Mouse (Mus musculus) adrenal gland, adult (tissue): ENCODE results near the gene Ino80d.
A peak's percentile ranks its signal among the peaks of the same experiment; 100 is the strongest.

ENCODE experiments used
- DNase-seq, 2 experiments: peaks; one replicate each; pipeline ENCODE4 v3.0.0; 2022 to 2023; ENCODE audit warnings: low spot score in 1 of 2; ENCODE audit not compliant: inconsistent age in 2 of 2

Ino80d gene

DNA sequence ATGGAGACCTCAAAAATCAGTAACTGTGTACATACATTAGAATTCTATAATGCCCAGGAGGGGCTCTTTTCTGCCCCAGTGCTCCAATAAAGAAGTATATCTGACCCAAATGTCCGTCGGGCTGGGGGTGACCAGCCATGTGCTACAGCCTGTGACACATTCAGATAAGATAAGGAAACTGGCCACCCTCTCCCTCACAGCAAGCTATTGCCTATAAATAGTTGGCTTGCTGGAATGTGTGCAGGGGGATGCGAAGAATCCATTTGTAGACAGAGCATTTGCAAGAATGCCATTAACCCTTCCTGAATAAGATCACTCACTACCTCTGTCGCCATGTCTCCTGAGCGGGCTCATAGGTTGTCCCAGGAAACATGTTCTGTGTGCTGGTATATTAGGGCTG lies 121.8 kb downstream of the Ino80d start:
- DNase-seq, result no peak

DNA sequence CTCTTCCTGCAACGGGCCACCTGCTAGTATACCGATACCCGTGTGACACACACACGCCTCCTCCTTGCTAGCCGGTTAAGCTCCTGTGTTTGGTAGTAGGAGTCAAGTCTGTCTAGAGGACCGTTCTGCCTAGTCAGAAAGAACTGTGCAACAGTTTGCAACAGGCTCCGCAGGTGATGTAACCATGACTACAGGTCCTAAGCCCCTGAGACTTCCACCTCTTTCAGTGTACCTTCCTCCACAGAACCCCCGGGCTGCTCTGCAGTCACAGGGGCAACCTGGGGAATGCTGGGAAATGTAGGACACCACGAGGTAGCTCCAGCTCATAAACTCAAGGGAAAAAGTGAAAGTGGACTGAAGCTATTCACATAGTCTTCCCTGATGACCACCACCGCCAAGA lies 123.4 kb downstream of the Ino80d start:
- no peak for DNase-seq

GRCm38 (mm10) chr1:62987561-62987960 lies 126.9 kb downstream of the Ino80d start:
- DNase-seq, result peak; percentile 35 to 45

DNA sequence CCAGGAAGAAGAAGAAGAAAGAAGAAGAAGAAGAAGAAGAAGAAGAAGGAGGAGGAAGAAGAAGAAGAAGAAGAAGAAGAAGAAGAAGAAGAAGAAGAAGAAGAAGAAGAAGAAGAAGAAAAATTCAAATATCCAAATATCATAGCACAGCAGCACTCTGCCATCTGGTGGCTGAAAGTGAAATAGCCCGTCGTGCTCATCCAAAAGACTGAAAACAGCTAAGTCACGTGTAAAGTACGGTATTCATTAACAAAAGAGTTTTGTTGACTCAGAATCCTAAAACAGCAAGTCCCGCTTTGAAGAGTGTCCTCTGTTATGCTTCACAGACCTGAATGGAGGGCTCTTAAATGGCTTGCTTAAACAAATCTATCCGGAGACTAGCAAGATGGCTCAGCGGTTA lies 128.2 kb downstream of the Ino80d start:
- DNase-seq, result peak; percentile 32 to 83

DNA sequence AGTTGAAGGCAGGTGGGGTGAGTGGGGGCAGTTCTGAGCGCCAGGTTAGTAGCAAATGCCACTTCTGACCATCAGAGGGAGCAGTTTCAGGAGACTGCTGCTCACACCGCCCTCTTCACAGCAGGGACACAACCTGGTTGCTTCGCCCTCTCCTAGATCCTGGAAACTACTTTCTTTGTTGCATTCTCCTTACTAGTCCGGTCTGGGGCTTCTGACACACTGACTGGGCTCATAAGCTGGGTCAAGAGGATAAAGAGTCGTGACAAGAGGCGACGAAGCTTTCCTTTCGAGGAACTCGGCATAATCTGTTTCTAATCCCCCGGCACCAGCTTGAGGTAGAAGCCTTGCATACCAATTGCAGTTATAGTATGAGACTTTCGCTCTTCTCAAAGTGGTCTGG lies 129.9 kb downstream of the Ino80d start:
- DNase-seq, result peak; percentile 59 to 91

DNA sequence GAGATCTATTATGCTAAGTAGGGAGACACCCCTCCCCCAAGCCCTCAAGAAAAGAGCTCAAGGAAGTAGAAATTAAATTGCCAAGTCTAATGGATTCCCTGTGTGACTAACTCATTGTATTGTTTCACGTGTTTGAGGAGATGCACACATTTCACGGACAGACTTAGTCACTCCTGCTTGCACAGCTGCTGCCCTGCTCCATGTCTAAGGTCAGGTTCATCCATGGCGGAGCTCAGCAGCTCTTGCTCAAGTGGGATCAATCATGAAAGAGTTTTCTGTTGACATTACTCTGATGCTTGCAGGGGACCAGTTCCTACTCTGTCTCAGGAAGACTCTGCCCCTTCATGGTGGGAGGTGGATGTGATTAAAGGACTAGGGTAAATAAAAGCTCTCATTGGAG lies 137.7 kb downstream of the Ino80d start:
- no peak for DNase-seq

GRCm38 (mm10) chr1:62966885-62967284 lies 147.6 kb downstream of the Ino80d start:
- DNase-seq, result peak in 1 of 2 experiments; percentile 73

GRCm38 (mm10) chr1:62964291-62964690 lies 150.2 kb downstream of the Ino80d start:
- DNase-seq, result peak; percentile 58 to 86

GRCm38 (mm10) chr1:62956942-62957645 lies 157.4 kb downstream of the Ino80d start:
- no peak for DNase-seq

DNA sequence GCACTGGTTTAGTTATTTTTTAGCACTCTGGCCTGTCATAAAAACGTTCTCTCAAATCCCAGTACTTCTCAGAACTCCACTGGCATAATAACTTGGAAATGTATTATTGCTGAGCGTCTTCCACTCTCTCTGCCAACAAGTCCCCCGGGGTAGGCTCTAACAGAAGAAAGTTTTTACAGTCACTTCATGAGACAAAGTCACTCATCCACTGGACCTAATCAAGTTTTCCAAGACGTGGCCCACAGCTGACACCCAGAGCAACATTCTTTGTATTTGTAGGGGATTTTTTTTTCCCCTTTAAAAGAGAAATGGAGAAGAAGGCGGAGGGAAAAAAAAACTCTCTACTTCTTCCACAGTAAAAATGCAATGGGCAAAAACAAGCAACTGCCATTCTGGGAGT lies 157.9 kb downstream of the Ino80d start:
- no peak for DNase-seq

DNA sequence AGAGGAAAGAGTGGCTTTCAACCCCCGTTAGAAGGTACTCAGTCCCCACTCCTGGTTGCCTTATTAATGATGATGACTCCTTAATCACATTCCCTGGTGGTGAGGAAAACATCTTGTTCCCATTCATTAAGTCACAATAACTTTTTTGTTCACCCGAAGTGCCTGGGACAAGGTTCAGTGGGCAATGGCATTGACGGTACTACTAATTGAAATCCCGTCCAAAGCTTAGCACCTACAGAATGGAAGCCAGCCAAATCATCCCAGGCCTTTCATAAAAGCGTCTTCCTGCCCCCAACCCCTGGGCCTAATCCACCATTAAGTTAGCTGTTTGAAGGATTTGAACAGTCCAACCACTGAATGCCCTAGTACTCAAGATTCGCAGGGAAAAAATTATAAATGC lies 159.1 kb downstream of the Ino80d start:
- DNase-seq, result no peak

DNA sequence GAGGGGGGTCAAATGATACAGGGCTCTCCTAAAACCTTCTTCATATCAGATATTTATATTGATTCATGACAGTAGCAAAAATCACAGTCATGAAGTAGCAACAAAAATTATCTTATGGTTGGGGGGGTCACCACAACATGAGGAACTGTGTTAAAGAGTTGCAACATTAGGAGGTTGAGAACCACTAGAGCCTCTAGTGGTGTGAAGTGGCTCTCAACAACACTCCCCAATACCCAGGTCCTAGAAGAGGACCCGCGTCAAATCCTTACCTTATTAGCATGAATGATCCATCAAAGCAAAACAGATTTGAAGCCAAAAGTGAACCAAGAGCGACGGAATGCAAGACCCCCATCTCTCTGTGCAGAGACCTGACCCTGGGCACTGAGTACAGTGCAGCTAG lies 161.4 kb downstream of the Ino80d start:
- DNase-seq, result no peak

- no peak for DNase-seq
Observed at GRCm38 (mm10) chr1:62952319-62952718, 162.1 kb downstream of the Ino80d start.

DNA sequence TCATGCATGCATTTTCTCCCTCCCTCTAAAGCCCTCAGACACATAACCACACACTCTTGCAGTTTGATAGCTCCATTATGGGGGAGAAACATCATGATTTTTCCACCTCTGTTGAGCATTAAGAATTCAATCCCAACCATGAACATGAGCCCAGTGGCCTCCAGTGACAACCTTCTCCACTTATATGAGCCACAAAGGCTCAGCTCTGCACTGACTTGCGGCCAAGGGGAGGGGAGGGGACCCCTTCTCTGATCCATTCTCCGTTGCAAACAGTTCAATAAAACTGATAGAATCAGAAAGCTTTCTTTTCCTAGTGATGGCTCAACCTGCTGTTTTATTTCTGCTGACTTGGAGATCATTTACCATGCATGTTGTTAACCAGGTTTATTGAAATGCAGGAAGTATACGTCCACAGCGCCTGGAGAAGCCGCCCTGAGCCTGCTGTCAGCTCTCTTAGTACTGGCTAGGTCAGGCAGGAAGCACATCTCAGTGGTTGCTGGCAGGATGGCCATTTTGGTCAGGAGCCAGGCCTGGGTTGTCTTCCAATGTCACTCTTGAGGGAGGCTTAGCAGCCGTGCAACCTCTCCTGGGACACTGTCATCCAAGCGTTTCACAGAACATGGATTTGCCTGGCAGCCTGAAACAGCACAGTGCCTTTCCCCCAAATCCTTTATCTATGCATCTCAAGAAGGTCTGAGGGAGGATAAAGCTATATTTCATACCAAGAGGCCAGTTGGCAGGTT lies 163.2 kb downstream of the Ino80d start:
- peak; percentile 21 to 63 for DNase-seq

DNA sequence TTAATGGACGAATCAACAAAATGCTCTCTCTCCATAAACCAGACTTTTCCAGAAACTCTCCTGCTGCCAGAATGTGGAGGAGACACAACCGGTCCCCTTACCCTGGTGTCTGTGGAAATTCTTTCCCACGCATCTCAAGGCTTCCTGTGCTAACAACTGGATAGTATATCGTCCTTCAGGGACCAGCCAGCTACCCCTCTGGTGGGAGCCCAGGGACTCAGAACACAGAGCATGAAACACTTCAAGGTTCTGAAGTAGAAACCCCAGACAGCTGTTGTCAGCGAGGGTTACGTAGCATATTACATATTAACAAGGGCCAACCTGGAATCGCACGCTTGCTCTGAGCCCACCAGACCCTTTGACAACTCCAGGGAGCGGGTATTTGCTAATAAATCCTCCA lies 163.9 kb downstream of the Ino80d start:
- no peak for DNase-seq

DNA sequence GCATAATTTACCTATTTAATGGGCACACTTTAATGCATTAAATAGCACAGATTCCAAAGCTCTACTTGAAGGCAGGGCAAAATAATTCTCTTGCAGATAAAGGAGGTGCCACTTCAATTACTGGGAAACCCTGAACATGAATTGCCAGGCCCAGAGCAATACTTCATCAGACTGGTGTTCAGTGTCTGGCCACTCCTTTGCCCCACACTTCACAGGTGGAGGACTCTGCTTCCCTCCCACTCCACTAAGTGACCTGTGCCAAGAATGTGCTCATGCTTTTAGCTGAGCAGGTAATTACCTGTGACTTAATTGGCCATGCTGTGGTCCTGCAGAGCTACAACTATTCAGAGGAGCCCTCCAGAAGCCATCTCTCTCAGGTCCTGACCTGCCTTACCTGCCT lies 166.7 kb downstream of the Ino80d start:
- no peak for DNase-seq

DNA sequence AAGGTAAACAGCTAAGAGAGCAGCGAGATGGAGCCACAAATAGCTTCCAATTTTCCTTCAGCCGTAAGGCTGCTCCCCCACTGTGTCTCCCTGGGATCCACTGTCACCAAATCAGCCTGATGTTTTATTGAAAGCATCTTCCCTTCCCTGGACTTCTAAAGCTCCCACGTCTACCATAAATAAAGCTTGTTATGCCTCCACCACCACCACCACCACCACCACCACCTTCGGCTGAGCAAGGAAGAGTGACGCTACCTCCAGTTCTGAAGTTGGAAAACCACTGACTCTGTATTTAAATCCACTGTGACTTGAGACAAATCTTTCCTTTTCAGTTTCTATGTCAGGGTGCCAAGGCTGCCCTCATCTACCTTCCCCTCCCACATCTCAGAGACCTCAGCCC lies 167.5 kb downstream of the Ino80d start:
- DNase-seq, result no peak

DNA sequence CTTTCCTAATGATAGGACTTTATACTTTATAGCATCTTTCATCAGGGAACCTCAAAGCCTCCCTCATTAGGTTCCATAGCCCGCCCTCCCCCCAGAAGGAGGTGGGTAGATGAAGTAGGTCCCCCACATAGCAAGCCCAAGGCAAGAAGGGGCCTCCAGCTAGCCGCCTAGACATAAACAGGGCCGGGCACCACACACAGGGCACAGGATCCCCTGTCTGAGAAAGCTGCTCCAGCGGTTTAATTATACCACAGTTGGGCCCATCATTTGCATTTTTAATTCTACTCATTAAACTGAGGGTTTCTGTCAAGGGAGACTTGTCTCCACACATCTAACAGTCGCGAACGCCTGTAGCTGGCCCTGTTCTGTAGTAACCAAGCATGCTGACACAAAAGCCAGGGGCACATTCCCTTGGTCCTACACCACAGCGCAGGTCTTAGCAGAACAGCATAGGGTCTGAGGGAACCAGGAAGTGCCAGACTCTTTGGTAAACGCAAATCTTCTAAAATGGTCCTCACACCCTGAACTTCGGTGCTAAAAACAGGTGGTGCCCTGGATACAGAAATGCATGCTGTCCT lies 179.6 kb downstream of the Ino80d start:
- no peak for DNase-seq

DNA sequence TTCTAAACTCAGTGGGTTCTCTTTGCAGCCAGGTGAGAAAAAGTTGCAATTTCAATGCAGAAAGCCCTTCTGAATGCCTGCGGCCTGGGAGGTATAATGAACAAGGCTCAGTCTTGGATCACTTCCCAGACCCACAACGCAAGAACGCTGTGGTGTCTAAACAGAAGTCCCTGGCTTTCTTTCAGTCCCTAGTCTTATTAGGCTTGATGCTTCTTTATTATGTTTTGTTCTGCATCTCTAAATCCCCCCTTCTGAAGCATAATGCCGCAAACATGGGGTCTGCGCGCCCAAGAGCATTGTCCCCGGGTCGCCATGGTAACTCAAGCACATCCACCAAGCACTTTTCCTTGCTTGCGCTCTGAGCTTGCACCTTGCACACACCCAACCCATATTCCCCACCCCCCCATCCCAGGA lies 180.4 kb downstream of the Ino80d start:
- peak in 1 of 2 experiments; percentile 32 for DNase-seq

- DNase-seq, result no peak
Observed at GRCm38 (mm10) chr1:62933288-62934099, 181.0 kb downstream of the Ino80d start.

GRCm38 (mm10) chr1:62929477-62929876 lies 185.0 kb downstream of the Ino80d start:
- DNase-seq, result peak; percentile 79 to 94
